Mouse (Mus musculus) embryonic fibroblast, embryonic 13.5 days (primary cell): ENCODE results near the gene Ubald2. TPM values are rescaled to one million over a fixed set of nuclear protein-coding genes. Genes with fewer than 3 reads are reported as not detected.

Experiments
- H3K27ac ChIP-seq: 2 replicates; pipeline ENCODE4 v1.5.1; 2012; ENCODE audit warnings: low read length, control low read depth, inconsistent platforms; ENCODE audit not compliant: insufficient read depth
- H3K4me1 ChIP-seq: 2 replicates; pipeline ENCODE4 v1.6.1; 2011; ENCODE audit warnings: low read length; ENCODE audit not compliant: control insufficient read depth, insufficient read depth
- H3K4me3 ChIP-seq: 2 replicates; pipeline ENCODE4 v1.5.1; 2011; ENCODE audit warnings: mild to moderate bottlenecking, control low read depth, low read length; ENCODE audit not compliant: insufficient read depth
- CTCF ChIP-seq: IDR thresholded peaks from 2 replicates; pipeline ENCODE4 v1.5.1; 2011; ENCODE audit warnings: mild to moderate bottlenecking, control low read depth, low read length, moderate library complexity, borderline replicate concordance; ENCODE audit not compliant: insufficient read depth
- POLR2A ChIP-seq: IDR thresholded peaks from 2 replicates; pipeline ENCODE4 v1.6.1; 2011; ENCODE audit warnings: low read depth, mild to moderate bottlenecking, control low read depth, low read length, moderate library complexity
- polyA plus RNA-seq: library from polyadenylated mRNA; stranded (reverse); fragments of >200 nt; gene quantifications from 2 replicates; pipeline ENCODE4 v1.2.4, GENCODE M21; 2011; ENCODE audit warnings: low read depth; ENCODE audit not compliant: missing spikeins, insufficient read length

Gene Ubald2
- polyA plus RNA-seq, 1 experiment, result 57.3 TPM

GRCm38 (mm10) chr11:116439269-116440240 is 5.7 kb downstream of the Ubald2 start:
- TF ChIP-seq POLR2A (no peak), CTCF (no peak)
- Histone ChIP-seq H3K4me3 (no peak overlapping the region), H3K27ac (no peak overlapping the region), H3K4me1 (peaks cover 10% of the 10 kb centered on the region; the same call in 1 of the 2 replicates)

- TF ChIP-seq POLR2A (no peak), CTCF (no peak)
- no peak overlapping the region for H3K27ac ChIP-seq
- H3K4me1 ChIP-seq, result peaks cover 10% of the 10 kb centered on the region; the same call in 1 of the 2 replicates
Observed at GRCm38 (mm10) chr11:116440408-116441068, 6.6 kb downstream of the Ubald2 start.

GRCm38 (mm10) chr11:116442129-116442866 is 8.4 kb downstream of the Ubald2 start:
- Histone ChIP-seq H3K27ac (no peak overlapping the region), H3K4me1 (0 out of 2 replicates have a peak, but pooled peaks cover under 1% of the 10 kb centered on the region), H3K4me3 (no peak overlapping the region)
- TF ChIP-seq POLR2A (no peak), CTCF (no peak)

More at GRCm38 (mm10) chr11:116440408-116441068, 6.6 kb downstream of the Ubald2 start:
- no peak overlapping the region for H3K4me3 ChIP-seq

GRCm38 (mm10) chr11:116442867-116443177 is 8.9 kb downstream of the Ubald2 start:
- Histone ChIP-seq H3K4me3 (no peak overlapping the region), H3K27ac (no peak overlapping the region), H3K4me1 (no peaks in the 10 kb centered on the region)
- no peak for TF ChIP-seq POLR2A

GRCm38 (mm10) chr11:116443311-116443710 is 9.4 kb downstream of the Ubald2 start:
- TF ChIP-seq POLR2A, result no peak
- TF ChIP-seq CTCF, result no peak

GRCm38 (mm10) chr11:116443935-116444334 is 10.0 kb downstream of the Ubald2 start:
- no peak overlapping the region for H3K27ac ChIP-seq
- TF ChIP-seq CTCF (no peak), POLR2A (no peak)

More at GRCm38 (mm10) chr11:116443311-116443710, 9.4 kb downstream of the Ubald2 start:
- no peak overlapping the region for H3K4me3 ChIP-seq
- no peaks in the 10 kb centered on the region for H3K4me1 ChIP-seq
- H3K27ac ChIP-seq, result no peak overlapping the region

GRCm38 (mm10) chr11:116445596-116446307 is 11.9 kb downstream of the Ubald2 start:
- Histone ChIP-seq H3K27ac (no peak overlapping the region), H3K4me1 (no peaks in the 10 kb centered on the region), H3K4me3 (no peak overlapping the region)
- TF ChIP-seq CTCF (peak; percentile 93), POLR2A (no peak)

More at GRCm38 (mm10) chr11:116443935-116444334, 10.0 kb downstream of the Ubald2 start:
- Histone ChIP-seq H3K4me1 (no peaks in the 10 kb centered on the region), H3K4me3 (no peak overlapping the region)

GRCm38 (mm10) chr11:116446308-116446887 is 12.5 kb downstream of the Ubald2 start:
- Histone ChIP-seq H3K4me3 (no peak overlapping the region), H3K4me1 (no peaks in the 10 kb centered on the region), H3K27ac (no peak overlapping the region)
- TF ChIP-seq CTCF (no peak), POLR2A (no peak)
